Mouse (Mus musculus) lung, adult 2 months (tissue): ENCODE results near the gene Akr1a1. TPM values are rescaled to one million over a fixed set of nuclear protein-coding genes. Genes with fewer than 3 reads are reported as not detected.

Source experiments
- DNase-seq: peaks from one replicate; pipeline ENCODE4 v3.0.0; 2022
- H3K4me1 ChIP-seq: fragments of 200-500 bp; 2 replicates; pipeline ENCODE4 v1.6.1; 2011; ENCODE audit warnings: low read length; ENCODE audit not compliant: control insufficient read depth, insufficient read depth
- H3K4me3 ChIP-seq: fragments of 200-500 bp; replicated peaks from 2 replicates; pipeline ENCODE3; 2011; ENCODE audit warnings: low read depth, mild to moderate bottlenecking, control low read depth, low read length; ENCODE audit errors: extremely low read depth
- CTCF ChIP-seq: fragments of 200-500 bp; IDR thresholded peaks from 2 replicates; pipeline ENCODE4 v1.5.1; 2011; ENCODE audit warnings: mild to moderate bottlenecking, low read length, control low read depth; ENCODE audit not compliant: insufficient read depth
- POLR2A ChIP-seq: fragments of 200-500 bp; IDR thresholded peaks from 2 replicates; pipeline ENCODE4 v1.6.1; 2011; ENCODE audit warnings: low read depth, mild to moderate bottlenecking, control low read depth, low read length, borderline replicate concordance; ENCODE audit errors: extremely low read depth
- WGBS: fragments of 180-500 bp; shearing (Covaris S2); methylation state at CpG from one replicate; pipeline ENCODE4 v1.1.7; 2018; 5-methylcytosine and 5-hydroxymethylcytosine counted together
- polyA plus RNA-seq: library from polyadenylated mRNA; depleted of rRNA; stranded (reverse); fragments of >200 nt; gene quantifications from 2 replicates; pipeline ENCODE4 v1.2.3, GENCODE M21; 2012; rRNA removed

Gene Akr1a1
- polyA plus RNA-seq, 1 experiment = 669 TPM

GRCm38 (mm10) chr4:116596978-116597881, 54.2 kb downstream of the Akr1a1 start:
- under 1% methylated on average over 50 of the region's 50 CpGs for WGBS
- 0 out of 2 replicates have a peak, but pooled peaks cover 4% of the 10 kb centered on the region for H3K4me1 ChIP-seq
- peak; percentile 79 for TF ChIP-seq POLR2A
- no peak for TF ChIP-seq CTCF
- peak; percentile 89 for DNase-seq
- peak overlapping the region; percentile 80 for H3K4me3 ChIP-seq

- peak within 1 kb of the TSS; percentile 80 for H3K4me3 ChIP-seq
- DNase-seq = peak; percentile 24
- TF ChIP-seq CTCF = no peak
- TF ChIP-seq POLR2A = no peak
- H3K4me1 ChIP-seq = 0 out of 2 replicates have a peak, but pooled peaks cover 4% of the 10 kb centered on the region
- WGBS = 24% methylated on average over 5 of the region's 5 CpGs
These were observed 55.1 kb downstream of the Akr1a1 start, which contains the start of gene Ccdc17 for GRCm38 (mm10) chr4:116596379-116596778. Gene Ccdc17 (plus strand): TSS chr4:116596654.

- no peak for DNase-seq
- 80% methylated on average over 8 of the region's 8 CpGs for WGBS
These were observed 55.7 kb downstream of the Akr1a1 start for GRCm38 (mm10) chr4:116595793-116596192.

More at GRCm38 (mm10) chr4:116595793-116596192, 55.7 kb downstream of the Akr1a1 start:
- TF ChIP-seq POLR2A = no peak
- TF ChIP-seq CTCF = no peak
- Histone ChIP-seq H3K4me3 (no peak overlapping the region), H3K4me1 (0 out of 2 replicates have a peak, but pooled peaks cover 4% of the 10 kb centered on the region)

Other genes starting within 250 kb of the Akr1a1 start
- gene Mast2, start 187.5 kb downstream of the Akr1a1 start, polyA plus RNA-seq = 58.5 and 63.0 TPM in 2 replicates
- gene Ipp, start 144.1 kb downstream of the Akr1a1 start, polyA plus RNA-seq = 1.4 and 2.5 TPM in 2 replicates
- gene Tmem69, start 95.7 kb downstream of the Akr1a1 start, polyA plus RNA-seq = 2.3 and 3.9 TPM in 2 replicates
- 27.1 and 32.6 TPM in 2 replicates for gene Gpbp1l1, start 94.0 kb downstream of the Akr1a1 start, polyA plus RNA-seq
- gene Ccdc17, start 55.0 kb downstream of the Akr1a1 start, polyA plus RNA-seq = 52.9 and 55.0 TPM in 2 replicates
- gene Nasp, start 23.7 kb downstream of the Akr1a1 start, polyA plus RNA-seq = 1.3 and 2.4 TPM in 2 replicates
- 58.4 and 179 TPM in 2 replicates for gene Prdx1, start 33.9 kb upstream of the Akr1a1 start, polyA plus RNA-seq
- gene Mmachc, start 56.7 kb upstream of the Akr1a1 start, polyA plus RNA-seq = 6.6 and 8.0 TPM in 2 replicates
- 23.9 and 27.4 TPM in 2 replicates for gene Ccdc163, start 56.8 kb upstream of the Akr1a1 start, polyA plus RNA-seq
- gene Tesk2, start 69.3 kb upstream of the Akr1a1 start, polyA plus RNA-seq = 2.0 and 2.3 TPM in 2 replicates
- gene Toe1, start 156.0 kb upstream of the Akr1a1 start, polyA plus RNA-seq = 17.4 and 22.1 TPM in 2 replicates
- 7.5 and 7.6 TPM in 2 replicates for gene Mutyh, start 156.0 kb upstream of the Akr1a1 start, polyA plus RNA-seq
- 0.53 and 0.69 TPM in 2 replicates for gene Hpdl, start 170.0 kb upstream of the Akr1a1 start, polyA plus RNA-seq
- gene Zswim5, start 225.7 kb upstream of the Akr1a1 start, polyA plus RNA-seq = 1.9 and 2.6 TPM in 2 replicates